Mouse (Mus musculus) kidney, adult 2 months (tissue): ENCODE results near the gene Tymp. TPM values are rescaled to one million over a fixed set of nuclear protein-coding genes. Genes with fewer than 3 reads are reported as not detected.
A peak's percentile ranks its signal among the peaks of the same experiment; 100 is the strongest.

Experiments used
- DNase-seq: peaks from one replicate; pipeline ENCODE4 v3.0.0; 2021
- H3K27ac ChIP-seq: fragments of 200-500 bp; 2 replicates; pipeline ENCODE4 v1.5.1; 2012; ENCODE audit warnings: low read depth, low read length, control low read depth, inconsistent platforms; ENCODE audit not compliant: insufficient read depth
- H3K27me3 ChIP-seq: fragments of 200-500 bp; replicated peaks from 2 replicates; pipeline ENCODE4 v1.6.1; 2012; ENCODE audit warnings: mild to moderate bottlenecking, moderate library complexity, low read length, inconsistent platforms; ENCODE audit not compliant: control insufficient read depth, insufficient read depth
- H3K36me3 ChIP-seq: fragments of 200-500 bp; 2 replicates; pipeline ENCODE4 v1.6.1; 2012; ENCODE audit warnings: mild to moderate bottlenecking, moderate library complexity, low read length, inconsistent platforms; ENCODE audit not compliant: control insufficient read depth, insufficient read depth
- H3K4me1 ChIP-seq: fragments of 200-500 bp; 2 replicates; pipeline ENCODE4 v1.6.1; 2011; ENCODE audit warnings: low read length; ENCODE audit not compliant: control insufficient read depth, insufficient read depth
- H3K4me3 ChIP-seq: fragments of 200-500 bp; 2 replicates; pipeline ENCODE4 v1.5.1; 2011; ENCODE audit warnings: mild to moderate bottlenecking, low read depth, low read length, control low read depth; ENCODE audit not compliant: insufficient read depth
- CTCF ChIP-seq: fragments of 200-500 bp; conservative IDR thresholded peaks from 2 replicates; pipeline ENCODE4 v1.5.1; 2011; ENCODE audit warnings: low read depth, mild to moderate bottlenecking, control low read depth, low read length, moderate library complexity, mixed read lengths; ENCODE audit not compliant: insufficient read depth, insufficient read length
- POLR2A ChIP-seq: fragments of 200-500 bp; IDR thresholded peaks from one replicate; pipeline ENCODE4 v1.6.1; 2011; ENCODE audit warnings: low read depth, low read length, control low read depth
- WGBS: fragments of 180-500 bp; shearing (Covaris S2); methylation state at CpG from one replicate; pipeline ENCODE4 v1.1.7; 2018; 5-methylcytosine and 5-hydroxymethylcytosine counted together
- polyA plus RNA-seq: library from polyadenylated mRNA; depleted of rRNA; stranded (reverse); fragments of >200 nt; gene quantifications from 2 replicates; pipeline ENCODE4 v1.2.3, GENCODE M21; 2012

The Tymp gene
- polyA plus RNA-seq, 1 experiment: 1.8 TPM

GRCm38 (mm10) chr15:89384617-89385016 lies 7.8 kb upstream of the Tymp start, which contains the start of gene Klhdc7b:
Klhdc7b (plus strand) TSS chr15:89384917.
- no peak for DNase-seq
- TF ChIP-seq CTCF (no peak), POLR2A (no peak)
- Histone ChIP-seq H3K4me3 (no peak within 1 kb of the TSS), H3K27ac (no peak within 1 kb of the TSS), H3K36me3 (no peaks in the 10 kb centered on the region), H3K4me1 (no peaks in the 10 kb centered on the region), H3K27me3 (no peaks in the 10 kb centered on the region)
- 81% methylated on average over 7 of the region's 7 CpGs for WGBS

DNA sequence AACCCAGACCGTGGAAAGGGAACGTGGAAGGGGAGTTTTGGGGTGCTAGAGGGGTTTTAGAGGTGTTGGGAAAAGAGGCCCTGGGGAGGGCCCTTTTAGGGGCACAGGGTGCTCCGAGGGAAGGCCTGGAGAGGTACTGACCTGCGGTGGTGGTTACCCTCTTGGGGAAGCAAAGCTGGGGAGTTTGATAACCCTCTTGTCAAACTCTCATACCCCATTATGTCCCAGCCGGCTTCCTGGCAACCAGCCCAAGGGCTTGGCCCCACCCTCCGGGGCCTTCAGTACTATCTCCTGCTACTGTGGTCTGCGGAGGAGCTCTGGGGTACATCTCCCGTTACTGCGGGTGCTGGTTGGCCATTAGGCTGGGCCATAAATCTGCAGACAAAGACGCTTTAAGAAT lies 2.6 kb upstream of the Tymp start:
- Histone ChIP-seq H3K27ac (no peak overlapping the region), H3K4me3 (peak overlapping the region; percentile 44; the same call in 1 of the 2 replicates), H3K36me3 (no peaks in the 10 kb centered on the region), H3K4me1 (no peaks in the 10 kb centered on the region), H3K27me3 (no peaks in the 10 kb centered on the region)
- peak; percentile 16 for DNase-seq
- no peak for TF ChIP-seq POLR2A
- no peak for TF ChIP-seq CTCF
- 22% methylated on average over 10 of the region's 10 CpGs for WGBS

DNA sequence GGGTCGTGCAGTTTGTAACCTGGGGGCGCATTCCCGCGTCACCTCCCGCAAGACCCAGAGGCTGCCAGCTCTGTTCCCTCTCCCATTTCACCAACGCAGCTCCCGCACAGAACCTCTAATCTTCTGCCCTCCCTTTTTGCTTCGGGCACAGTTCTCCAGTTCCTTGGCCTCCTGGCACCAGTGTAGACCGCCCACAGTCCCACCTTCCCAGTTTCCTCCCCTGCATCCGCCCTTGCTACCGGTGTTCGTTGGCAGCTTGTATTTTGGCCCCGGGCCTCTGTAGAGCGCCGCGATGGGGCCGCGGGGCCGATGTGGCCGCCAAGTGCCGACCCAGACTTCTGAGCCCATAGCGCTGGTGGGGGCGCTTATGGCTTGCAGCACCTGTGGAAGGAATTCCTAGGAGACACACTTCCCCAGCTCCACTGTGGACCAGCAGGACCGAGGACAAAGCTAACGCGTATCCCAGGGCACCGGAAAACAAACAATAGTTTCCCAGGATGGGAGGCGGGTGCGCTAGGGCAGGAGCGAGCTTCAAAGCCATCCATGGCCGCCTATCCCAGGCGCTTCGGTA lies 2.1 kb upstream of the Tymp start, which contains the start of gene Odf3b:
Odf3b (minus strand) TSS at position 452 of the 571 bp plus-strand sequence.
- no peaks in the 10 kb centered on the region for H3K36me3 ChIP-seq
- peak within 1 kb of the TSS; percentile 44 for H3K4me3 ChIP-seq
- H3K27ac ChIP-seq: no peak within 1 kb of the TSS
- WGBS: under 1% methylated on average over 33 of the region's 33 CpGs
- 0 out of 2 replicates have a peak, but pooled peaks cover 3% of the 10 kb centered on the region for H3K4me1 ChIP-seq
- H3K27me3 ChIP-seq: no peaks in the 10 kb centered on the region
- TF ChIP-seq POLR2A: no peak
- TF ChIP-seq CTCF: no peak
- peak; percentile 61 for DNase-seq

- Histone ChIP-seq H3K36me3 (no peaks in the 10 kb centered on the region), H3K4me3 (peak overlapping the region; percentile 44), H3K4me1 (peaks cover 4% of the 10 kb centered on the region; the same call in 1 of the 2 replicates), H3K27me3 (no peaks in the 10 kb centered on the region), H3K27ac (no peak overlapping the region)
- WGBS: 22% methylated on average over 46 of the region's 46 CpGs
- DNase-seq: peak; percentile 11
- TF ChIP-seq CTCF (no peak), POLR2A (no peak)
These were observed 1.3 kb upstream of the Tymp start for GRCm38 (mm10) chr15:89377938-89378828.

- peak; percentile 13 for DNase-seq
- no peak for TF ChIP-seq CTCF
- TF ChIP-seq POLR2A: no peak
- Histone ChIP-seq H3K36me3 (no peaks in the 10 kb centered on the region), H3K27ac (no peak overlapping the region), H3K27me3 (no peaks in the 10 kb centered on the region), H3K4me1 (peaks cover 7% of the 10 kb centered on the region; the same call in 1 of the 2 replicates), H3K4me3 (no peak overlapping the region)
- 10% methylated on average over 18 of the region's 18 CpGs for WGBS
These were observed 523 bp upstream of the Tymp start for GRCm38 (mm10) chr15:89377362-89377761.

DNA sequence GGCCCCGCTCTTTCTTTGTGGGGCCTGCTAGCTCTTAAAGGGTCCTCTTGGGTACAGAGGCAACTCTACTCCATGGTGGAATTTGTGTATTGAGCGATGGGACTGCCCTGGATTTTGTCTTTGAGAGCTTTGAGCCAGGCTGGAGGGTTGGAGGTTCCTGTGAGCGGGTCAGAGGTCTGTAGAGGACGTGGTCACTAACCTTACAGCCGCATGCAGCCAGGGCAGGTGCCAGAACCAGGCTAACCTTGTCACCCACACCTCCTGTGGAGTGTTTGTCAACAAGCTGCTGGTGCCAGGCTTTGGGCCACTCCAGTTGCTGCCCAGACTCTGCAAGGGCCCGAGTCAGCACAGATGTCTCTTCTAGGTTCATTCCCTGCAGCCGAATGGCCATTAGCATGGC lies 799 bp downstream of the Tymp start:
- Histone ChIP-seq H3K4me3 (no peak overlapping the region), H3K36me3 (no peaks in the 10 kb centered on the region; the same call in 1 of the 2 replicates), H3K27ac (no peak overlapping the region), H3K27me3 (no peaks in the 10 kb centered on the region), H3K4me1 (peaks cover 7% of the 10 kb centered on the region; the same call in 1 of the 2 replicates)
- no peak for TF ChIP-seq POLR2A
- no peak for TF ChIP-seq CTCF
- DNase-seq: peak; percentile 12
- 81% methylated on average over 7 of the region's 7 CpGs for WGBS
